Mouse (Mus musculus): ENCODE measurements around the gene Pemt. TPM values are rescaled to one million over a fixed set of nuclear protein-coding genes. Genes with fewer than 3 reads are reported as not detected.

Pemt gene
- total and polyA plus RNA-seq, 2 experiments from 2014 or later: 6.9 to 11.9 TPM

DNA sequence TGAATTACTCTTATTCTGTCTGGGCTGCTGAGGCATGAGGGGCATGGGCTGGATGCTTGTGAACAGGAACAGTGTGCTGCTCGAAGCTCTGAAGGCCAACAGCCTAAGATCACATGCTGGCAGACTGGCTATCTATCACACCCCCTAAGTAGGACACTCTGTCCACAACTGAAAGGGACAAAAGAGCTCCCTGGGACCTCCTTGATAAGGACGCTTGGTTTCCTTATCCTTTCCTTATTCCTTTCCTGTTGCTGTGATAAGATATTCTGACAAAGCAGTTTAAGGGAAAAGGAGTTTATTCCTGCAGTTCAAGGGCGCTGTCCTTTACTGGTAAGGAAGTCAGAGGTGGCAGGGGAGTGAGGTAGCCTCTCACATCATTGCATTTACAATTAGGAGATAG lies 105.6 kb downstream of the Pemt start:
- no peak overlapping the region for H3K9ac ChIP-seq (replicated peaks; ENCODE audit: low read depth, low read length)
- no peaks in the 10 kb centered on the region for H3K9me3 ChIP-seq (replicated peaks; ENCODE audit: control insufficient read depth, low read length)
- H3K4me3 ChIP-seq (ENCODE audit: low read depth, low read length): no peak overlapping the region
- H3K27me3 ChIP-seq (ENCODE audit: control insufficient read depth, insufficient read depth, low read length): no peaks in the 10 kb centered on the region
- H3K4me2 ChIP-seq (ENCODE audit: low read depth, low read length): no peak overlapping the region
- H3K27ac ChIP-seq (ENCODE audit: low read depth): no peak overlapping the region
- 36% methylated on average over 3 of the region's 3 CpGs for WGBS
- ATAC-seq (ENCODE audit: insufficient read depth, low read depth) (no peak; the same call in 1 of the 2 replicates), DNase-seq (ENCODE audit: low spot score) (no peak)
- H3K4me1 ChIP-seq (ENCODE audit: control insufficient read depth, insufficient read depth): peaks cover 8% of the 10 kb centered on the region; the same call in 1 of the 2 replicates
- TF ChIP-seq EP300 (IDR thresholded peaks at IDR 0.05; ENCODE audit: low read depth) (no peak), CTCF (IDR thresholded peaks at IDR 0.05; ENCODE audit: low read depth) (no peak)
- H3K36me3 ChIP-seq (replicated peaks; ENCODE audit: control insufficient read depth, insufficient read depth, low read length): no peaks in the 10 kb centered on the region

DNA sequence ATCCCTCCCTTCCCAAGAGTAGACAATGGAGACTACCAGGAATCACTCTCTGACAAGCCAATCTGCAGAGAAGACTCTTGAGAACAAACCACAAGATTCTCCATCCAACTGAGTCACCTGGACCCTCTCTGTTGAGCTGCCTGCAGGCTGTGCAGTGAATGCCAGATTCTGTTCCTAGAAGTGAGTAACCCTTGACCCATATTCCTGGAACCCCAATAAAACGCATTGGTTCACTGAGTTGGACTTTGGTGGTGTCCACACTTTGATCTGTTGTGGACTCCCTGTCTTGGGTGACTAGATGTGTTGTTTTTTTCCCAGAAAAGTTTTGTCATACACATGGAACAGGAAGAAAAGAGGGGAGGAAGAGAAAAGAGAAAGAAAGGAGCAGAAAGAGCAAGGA lies 106.5 kb downstream of the Pemt start:
- no peak overlapping the region for H3K4me3 ChIP-seq (ENCODE audit: low read depth, low read length)
- DNase-seq (ENCODE audit: low spot score) (no peak), ATAC-seq (ENCODE audit: insufficient read depth, low read depth) (no peak)
- no peaks in the 10 kb centered on the region for H3K27me3 ChIP-seq (ENCODE audit: control insufficient read depth, insufficient read depth, low read length)
- no peak overlapping the region for H3K27ac ChIP-seq (ENCODE audit: low read depth)
- TF ChIP-seq CTCF (IDR thresholded peaks at IDR 0.05; ENCODE audit: low read depth) (no peak), EP300 (IDR thresholded peaks at IDR 0.05; ENCODE audit: low read depth) (no peak)
- no peak overlapping the region for H3K4me2 ChIP-seq (ENCODE audit: low read depth, low read length)
- no peaks in the 10 kb centered on the region for H3K36me3 ChIP-seq (replicated peaks; ENCODE audit: control insufficient read depth, insufficient read depth, low read length)
- 68% methylated on average over 1 of the region's 1 CpGs for WGBS
- no peaks in the 10 kb centered on the region for H3K9me3 ChIP-seq (replicated peaks; ENCODE audit: control insufficient read depth, low read length)
- peaks cover 8% of the 10 kb centered on the region; the same call in 1 of the 2 replicates for H3K4me1 ChIP-seq (ENCODE audit: control insufficient read depth, insufficient read depth)
- H3K9ac ChIP-seq (replicated peaks; ENCODE audit: low read depth, low read length): no peak overlapping the region

DNA sequence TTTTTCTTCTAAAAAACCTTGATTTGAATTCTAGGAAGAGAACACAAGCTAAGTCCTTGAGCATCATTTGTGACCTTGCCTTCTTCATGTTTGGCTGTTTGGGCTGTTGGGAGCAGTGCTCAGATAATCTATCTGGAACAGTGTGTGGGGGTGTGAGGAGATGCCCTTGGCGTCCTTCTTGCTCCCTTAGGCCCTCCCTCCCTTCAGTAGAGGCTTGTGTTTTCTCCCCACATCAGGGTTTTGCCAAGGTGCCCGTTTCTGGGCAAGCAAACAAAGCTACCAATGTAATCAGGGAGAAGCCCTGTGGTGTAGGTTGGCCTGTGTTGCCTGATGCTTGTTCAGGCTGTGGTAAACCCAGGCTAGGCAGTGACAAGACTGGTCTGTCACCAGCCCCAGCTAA lies 108.7 kb downstream of the Pemt start:
- no peaks in the 10 kb centered on the region for H3K36me3 ChIP-seq (replicated peaks; ENCODE audit: control insufficient read depth, insufficient read depth, low read length)
- H3K4me2 ChIP-seq (ENCODE audit: low read depth, low read length): no peak overlapping the region
- H3K27me3 ChIP-seq (ENCODE audit: control insufficient read depth, insufficient read depth, low read length): no peaks in the 10 kb centered on the region
- no peaks in the 10 kb centered on the region for H3K9me3 ChIP-seq (replicated peaks; ENCODE audit: control insufficient read depth, low read length)
- H3K27ac ChIP-seq (ENCODE audit: low read depth): no peak overlapping the region
- WGBS: 36% methylated on average over 2 of the region's 2 CpGs
- no peak for DNase-seq (ENCODE audit: low spot score)
- no peak overlapping the region for H3K9ac ChIP-seq (replicated peaks; ENCODE audit: low read depth, low read length)
- peaks cover 12% of the 10 kb centered on the region; the same call in 1 of the 2 replicates for H3K4me1 ChIP-seq (ENCODE audit: control insufficient read depth, insufficient read depth)
- TF ChIP-seq CTCF (IDR thresholded peaks at IDR 0.05; ENCODE audit: low read depth) (no peak), EP300 (IDR thresholded peaks at IDR 0.05; ENCODE audit: low read depth) (no peak)
- ATAC-seq (ENCODE audit: insufficient read depth, low read depth): no peak
- H3K4me3 ChIP-seq (ENCODE audit: low read depth, low read length): no peak overlapping the region

DNA sequence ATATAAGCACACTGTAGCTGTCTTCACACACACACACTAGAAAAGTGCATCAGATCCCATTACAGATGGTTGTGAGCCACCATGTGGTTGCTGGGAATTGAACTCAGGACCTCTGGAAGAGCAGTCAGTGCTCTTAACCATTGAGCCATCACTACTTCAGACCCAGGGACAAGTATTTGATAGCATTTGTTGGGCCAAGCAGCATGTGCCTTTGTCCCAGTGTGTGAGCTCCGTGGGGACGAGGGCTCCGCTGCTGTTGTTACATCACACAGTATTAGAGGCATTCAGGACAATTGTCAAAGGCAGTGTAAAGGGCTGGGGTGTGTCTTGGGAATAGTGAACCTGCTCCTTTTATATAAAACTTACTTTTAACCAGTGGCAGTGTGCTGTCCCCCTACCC lies 109.3 kb downstream of the Pemt start:
- Histone ChIP-seq H3K36me3 (replicated peaks; ENCODE audit: control insufficient read depth, insufficient read depth, low read length) (no peaks in the 10 kb centered on the region), H3K4me3 (ENCODE audit: low read depth, low read length) (no peak overlapping the region), H3K9me3 (replicated peaks; ENCODE audit: control insufficient read depth, low read length) (no peaks in the 10 kb centered on the region), H3K4me2 (ENCODE audit: low read depth, low read length) (no peak overlapping the region), H3K27me3 (ENCODE audit: control insufficient read depth, insufficient read depth, low read length) (no peaks in the 10 kb centered on the region), H3K27ac (ENCODE audit: low read depth) (no peak overlapping the region), H3K4me1 (ENCODE audit: control insufficient read depth, insufficient read depth) (peaks cover 10% of the 10 kb centered on the region; the same call in 1 of the 2 replicates), H3K9ac (replicated peaks; ENCODE audit: low read depth, low read length) (no peak overlapping the region)
- ATAC-seq (ENCODE audit: insufficient read depth, low read depth) (no peak), DNase-seq (ENCODE audit: low spot score) (no peak)
- TF ChIP-seq EP300 (IDR thresholded peaks at IDR 0.05; ENCODE audit: low read depth) (no peak), CTCF (IDR thresholded peaks at IDR 0.05; ENCODE audit: low read depth) (no peak)
- 83% methylated on average over 3 of the region's 3 CpGs for WGBS

DNA sequence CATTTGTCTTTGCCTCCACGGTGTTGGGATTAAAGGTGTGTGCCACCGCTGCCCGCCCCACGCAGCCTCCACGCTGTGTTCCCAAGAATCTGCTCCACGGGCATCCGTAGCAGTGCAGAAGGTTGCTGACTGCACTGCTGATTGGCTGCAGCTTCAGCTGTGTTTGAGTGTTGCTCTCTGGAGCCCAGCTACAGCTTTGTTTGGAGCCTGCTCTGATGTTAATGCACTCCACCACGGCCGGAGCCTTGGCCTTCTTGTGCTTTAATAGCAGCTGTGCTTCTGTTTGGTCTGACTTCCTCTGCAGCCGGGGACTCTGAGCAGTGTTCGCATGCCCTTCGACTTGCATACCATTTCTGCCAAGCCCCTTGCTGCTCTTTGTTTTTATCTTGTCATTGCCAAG lies 112.3 kb downstream of the Pemt start:
- Histone ChIP-seq H3K4me2 (ENCODE audit: low read depth, low read length) (no peak overlapping the region), H3K9ac (replicated peaks; ENCODE audit: low read depth, low read length) (no peak overlapping the region), H3K9me3 (replicated peaks; ENCODE audit: control insufficient read depth, low read length) (no peaks in the 10 kb centered on the region), H3K36me3 (replicated peaks; ENCODE audit: control insufficient read depth, insufficient read depth, low read length) (no peaks in the 10 kb centered on the region), H3K4me3 (ENCODE audit: low read depth, low read length) (no peak overlapping the region), H3K4me1 (ENCODE audit: control insufficient read depth, insufficient read depth) (peaks cover 11% of the 10 kb centered on the region; the same call in 1 of the 2 replicates), H3K27ac (ENCODE audit: low read depth) (no peak overlapping the region), H3K27me3 (ENCODE audit: control insufficient read depth, insufficient read depth, low read length) (no peaks in the 10 kb centered on the region)
- TF ChIP-seq CTCF (IDR thresholded peaks at IDR 0.05; ENCODE audit: low read depth): no peak
- no peak for TF ChIP-seq EP300 (IDR thresholded peaks at IDR 0.05; ENCODE audit: low read depth)
- 39% methylated on average over 12 of the region's 12 CpGs for WGBS
- DNase-seq (ENCODE audit: low spot score) (no peak), ATAC-seq (ENCODE audit: insufficient read depth, low read depth) (peak; percentile 55; the same call in 1 of the 2 replicates)

All from heart, postnatal 0 days (tissue).